Mouse (Mus musculus) layer of hippocampus, adult 9-11 months (tissue): ENCODE results near the gene Serpind1.

Experiments
- DNase-seq: peaks from one replicate; pipeline ENCODE4 v3.0.0; 2022

Serpind1 gene

GRCm38 (mm10) chr16:17356031-17356430, 24.9 kb downstream of the Serpind1 start:
- no peak for DNase-seq

GRCm38 (mm10) chr16:17358787-17359186, 27.6 kb downstream of the Serpind1 start:
- DNase-seq = no peak

- DNase-seq = no peak
These were observed 51.1 kb downstream of the Serpind1 start for GRCm38 (mm10) chr16:17382306-17382705.

GRCm38 (mm10) chr16:17383594-17384326, 52.6 kb downstream of the Serpind1 start:
- no peak for DNase-seq

- no peak for DNase-seq
These were observed 61.6 kb downstream of the Serpind1 start for GRCm38 (mm10) chr16:17392784-17393183.
